Mouse (Mus musculus): ENCODE measurements around the gene Wdr64.

- TF ChIP-seq CTCF (IDR thresholded peaks at IDR 0.05; ENCODE audit: low read depth, low read length) = no peak
- no peak for TF ChIP-seq GATA2 (IDR thresholded peaks at IDR 0.05; ENCODE audit: borderline replicate concordance, low read depth, low read length)
- no peak for TF ChIP-seq GATA1 (IDR thresholded peaks at IDR 0.05; ENCODE audit: borderline replicate concordance, low read length)
- TF ChIP-seq POLR2AphosphoS5 (IDR thresholded peaks at IDR 0.05; ENCODE audit: insufficient replicate concordance, low read depth, low read length) = no peak
These were observed 14.0 kb downstream of the Wdr64 start for GRCm38 (mm10) chr1:175712338-175712909.

Data from G1E (cell line).